Mouse (Mus musculus) A20 (cell line): ENCODE measurements around the gene Nxn.
A peak's percentile ranks its signal among the peaks of the same experiment; 100 is the strongest.

Source experiments
- DNase-seq: peaks from one replicate; pipeline ENCODE4 v3.0.0-alpha.2; 2011; ENCODE audit warnings: low read depth, low spot score

Gene Nxn

DNA sequence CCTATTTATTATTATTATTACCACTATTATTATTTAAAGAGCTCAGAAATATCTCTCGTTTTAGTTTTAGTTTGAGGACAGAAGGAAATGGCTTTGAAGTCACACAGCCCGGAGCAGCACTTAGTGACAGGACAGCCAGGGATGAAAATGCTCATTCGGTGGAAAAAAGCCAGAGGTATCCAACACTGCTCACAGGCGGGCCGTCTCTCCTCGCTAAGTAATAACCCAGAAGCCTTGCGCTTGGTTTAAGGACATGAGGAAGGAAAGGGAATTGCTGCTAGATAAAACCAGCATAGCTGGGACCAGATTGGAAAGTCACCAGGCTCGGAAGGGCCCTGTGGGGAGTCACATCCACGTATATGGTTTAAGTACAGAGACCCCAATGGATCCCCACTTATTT lies 35.3 kb downstream of the Nxn start:
- no peak for DNase-seq

DNA sequence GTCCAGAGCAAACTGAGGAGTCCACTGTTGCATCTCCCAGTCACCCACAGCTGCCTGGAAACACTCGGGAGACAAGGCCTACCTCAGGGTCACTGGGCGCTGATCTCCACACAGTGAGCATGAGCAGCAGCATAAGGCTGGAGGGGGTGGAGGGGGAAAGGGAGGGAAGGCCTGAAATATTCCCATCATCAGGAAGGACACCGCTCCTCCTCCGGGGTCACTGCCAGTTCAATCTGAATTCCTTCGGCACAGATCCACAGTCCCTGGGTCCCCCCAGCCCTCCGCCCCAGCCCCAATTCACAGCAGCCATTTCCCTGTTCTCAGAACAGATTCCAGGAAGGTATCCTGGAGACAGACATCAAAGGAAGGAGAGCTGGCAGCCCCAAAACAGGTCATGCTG lies 35.8 kb downstream of the Nxn start:
- no peak for DNase-seq

GRCm38 (mm10) chr11:76361422-76361821 lies 37.5 kb downstream of the Nxn start:
- DNase-seq: no peak

DNA sequence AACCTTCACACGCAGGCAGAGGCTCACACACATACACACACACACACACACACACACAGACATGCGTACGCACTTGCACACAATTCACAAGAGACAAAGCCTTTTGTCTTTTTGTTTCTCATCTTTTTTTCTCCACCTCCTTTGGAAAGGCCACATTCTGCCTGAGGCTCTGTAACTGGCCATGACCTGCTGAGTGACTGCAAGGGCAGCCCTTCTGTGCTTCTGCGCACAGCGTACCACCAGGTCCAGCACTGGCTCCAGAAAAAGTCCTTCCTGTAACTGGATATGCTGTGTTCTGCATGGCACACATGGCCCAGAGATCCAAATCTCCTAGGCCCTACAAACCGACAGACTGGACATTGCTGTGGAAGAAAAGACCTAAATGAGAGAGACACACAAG lies 38.7 kb downstream of the Nxn start:
- DNase-seq: no peak

DNA sequence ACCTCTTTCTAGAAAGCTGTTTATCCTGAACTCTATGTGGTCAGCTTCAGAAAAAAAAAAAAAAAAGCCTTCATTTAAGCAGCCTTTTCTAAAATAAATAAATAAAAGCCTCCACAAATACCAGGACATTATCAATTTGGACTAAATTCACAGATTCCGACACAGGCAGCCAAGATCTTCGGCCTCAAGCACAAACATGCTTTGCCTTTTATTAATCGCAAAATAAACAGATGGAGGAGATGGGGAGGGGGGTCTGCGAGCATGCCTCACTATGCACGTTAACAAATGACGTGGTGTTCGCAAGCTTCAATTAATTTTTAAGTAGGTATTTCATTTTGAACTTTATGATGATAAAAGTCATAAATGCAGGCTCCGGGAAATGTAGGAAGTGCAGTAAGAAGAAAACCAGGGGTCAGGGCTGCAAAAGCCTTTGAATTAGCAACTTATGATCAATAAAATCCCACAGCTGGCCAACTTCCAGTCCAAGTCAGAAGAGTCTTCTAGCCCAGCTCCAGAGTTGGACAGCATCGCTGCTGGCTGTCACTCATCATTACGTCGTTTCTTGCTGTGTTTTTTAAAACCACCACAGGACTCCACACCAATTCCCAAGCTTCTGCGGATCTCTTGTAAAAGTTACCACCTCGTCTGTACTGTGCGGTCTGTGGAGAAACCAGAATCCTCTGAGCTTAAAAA lies 40.2 kb downstream of the Nxn start:
- DNase-seq: no peak

- DNase-seq: no peak
Observed at GRCm38 (mm10) chr11:76357464-76357863, 41.5 kb downstream of the Nxn start.

- DNase-seq: no peak
Observed at GRCm38 (mm10) chr11:76356091-76356490, 42.8 kb downstream of the Nxn start.

DNA sequence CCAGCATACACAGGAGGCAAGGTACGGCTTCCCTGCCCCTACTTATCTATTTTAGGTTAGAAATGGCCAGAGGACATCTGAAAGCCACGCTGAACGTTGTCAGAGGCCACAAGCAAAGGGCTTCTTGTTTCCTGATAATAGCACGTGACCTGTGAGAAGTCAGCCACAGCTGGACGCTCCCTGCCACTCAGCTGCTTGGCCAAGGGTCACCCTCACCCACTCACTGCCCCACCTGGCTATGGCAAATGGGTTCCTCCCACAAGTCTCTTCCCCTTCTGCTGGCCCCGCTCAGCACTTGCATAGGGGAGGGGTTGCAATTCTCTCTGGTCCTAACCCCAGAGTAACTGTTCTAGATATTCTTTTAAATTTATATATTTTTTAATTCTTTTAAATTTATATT lies 43.5 kb downstream of the Nxn start:
- DNase-seq: no peak

- no peak for DNase-seq
Observed at GRCm38 (mm10) chr11:76352861-76353558, 45.9 kb downstream of the Nxn start.

GRCm38 (mm10) chr11:76351624-76352011 lies 47.3 kb downstream of the Nxn start:
- DNase-seq: peak; percentile 41

GRCm38 (mm10) chr11:76350931-76351623 lies 47.9 kb downstream of the Nxn start:
- DNase-seq: no peak

GRCm38 (mm10) chr11:76349833-76350232 lies 49.1 kb downstream of the Nxn start:
- DNase-seq: peak; percentile 27

DNA sequence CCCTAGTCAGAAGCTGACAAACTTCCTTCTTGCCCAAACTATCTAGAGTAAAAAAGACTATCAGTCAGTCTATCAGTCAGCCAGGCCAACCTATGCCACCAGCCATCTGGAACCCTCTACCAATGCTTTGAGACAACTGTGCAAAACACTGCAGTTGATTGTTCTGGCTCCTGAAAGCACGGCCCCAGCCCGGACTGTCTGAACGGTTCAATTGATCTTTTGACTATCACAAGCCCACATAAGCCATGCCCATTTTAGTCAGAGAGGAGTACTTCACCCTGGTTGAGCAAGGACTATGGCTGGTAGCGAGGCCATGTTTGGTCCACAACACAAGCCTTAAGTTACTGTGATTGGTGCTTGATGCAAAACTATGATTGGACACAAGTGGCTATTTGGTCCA lies 51.4 kb downstream of the Nxn start:
- no peak for DNase-seq

DNA sequence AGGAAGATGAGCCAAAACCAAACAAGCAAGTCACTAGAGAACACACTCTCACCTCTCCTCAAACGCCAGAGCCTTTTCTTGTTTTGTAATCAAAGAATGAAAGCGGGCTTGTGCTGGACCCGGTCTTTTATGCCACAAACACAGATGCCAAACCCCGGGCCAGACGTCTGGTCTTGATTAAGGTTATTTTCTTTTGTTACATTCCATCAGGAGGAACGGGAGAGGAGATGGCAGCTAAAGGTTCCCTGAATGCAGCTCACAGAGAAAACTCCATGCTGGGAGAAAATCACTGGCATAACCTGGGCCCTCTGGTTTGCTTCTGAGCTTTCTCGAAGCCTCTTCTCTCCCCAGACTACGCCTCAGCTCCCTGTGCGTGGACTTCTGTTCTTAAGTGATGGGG lies 55.9 kb downstream of the Nxn start:
- no peak for DNase-seq

DNA sequence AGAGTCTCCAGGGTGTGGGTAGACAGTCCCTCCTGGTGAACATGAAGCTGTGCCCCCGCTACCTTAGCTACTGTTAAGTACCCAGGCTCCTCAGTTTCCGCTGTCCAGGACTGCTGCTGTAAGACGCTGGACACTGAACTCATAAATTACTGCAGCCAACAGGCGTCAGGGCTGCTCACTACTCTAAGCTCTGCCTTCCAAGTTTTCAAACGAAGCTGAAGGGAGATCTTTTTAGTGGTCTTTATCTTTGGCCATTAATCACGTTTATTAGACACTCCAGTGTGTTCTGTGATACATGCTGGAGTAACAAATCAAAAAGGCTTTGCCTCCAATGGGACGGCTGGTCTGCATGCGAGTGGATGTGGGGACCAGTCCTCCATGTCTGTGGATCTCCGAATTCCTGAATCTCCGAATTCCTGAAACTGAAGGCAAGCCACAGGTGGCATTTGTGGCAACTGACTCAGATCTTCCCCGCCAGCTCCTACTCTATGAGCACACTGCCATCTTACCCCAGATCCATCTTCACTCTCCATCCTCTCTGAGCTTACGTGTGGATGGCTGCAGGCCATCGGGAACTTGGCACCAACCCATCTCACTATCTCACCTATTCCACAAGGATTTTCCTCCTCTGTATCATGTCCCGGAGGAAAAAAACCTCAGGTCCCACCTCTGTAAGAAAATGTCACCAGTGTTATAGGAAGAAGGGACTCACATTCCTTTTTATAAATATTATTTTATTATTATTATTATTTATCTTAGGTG lies 56.9 kb downstream of the Nxn start:
- no peak for DNase-seq

DNA sequence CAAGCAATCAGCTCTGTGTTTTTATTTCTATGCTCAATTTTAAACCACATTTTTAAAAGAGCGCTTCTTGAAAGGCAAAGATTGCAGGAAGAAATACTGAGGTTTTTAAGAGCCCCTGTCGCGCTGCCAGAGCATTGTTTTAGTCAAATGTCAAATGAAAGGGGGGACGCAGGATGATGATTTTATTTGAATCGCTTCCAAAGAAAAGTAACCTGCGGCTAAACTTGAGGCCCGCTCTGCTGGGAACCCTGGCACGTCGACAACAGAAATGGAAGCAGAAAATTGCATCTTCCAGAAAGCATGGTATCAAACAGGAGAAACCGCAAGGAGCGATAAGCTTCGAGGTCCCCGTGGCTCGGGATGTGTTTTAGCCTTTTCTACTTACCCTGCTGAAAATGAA lies 57.8 kb downstream of the Nxn start:
- no peak for DNase-seq

GRCm38 (mm10) chr11:76339830-76340229 lies 59.1 kb downstream of the Nxn start:
- no peak for DNase-seq

- DNase-seq: no peak
Observed at GRCm38 (mm10) chr11:76339141-76339540, 59.8 kb downstream of the Nxn start.

DNA sequence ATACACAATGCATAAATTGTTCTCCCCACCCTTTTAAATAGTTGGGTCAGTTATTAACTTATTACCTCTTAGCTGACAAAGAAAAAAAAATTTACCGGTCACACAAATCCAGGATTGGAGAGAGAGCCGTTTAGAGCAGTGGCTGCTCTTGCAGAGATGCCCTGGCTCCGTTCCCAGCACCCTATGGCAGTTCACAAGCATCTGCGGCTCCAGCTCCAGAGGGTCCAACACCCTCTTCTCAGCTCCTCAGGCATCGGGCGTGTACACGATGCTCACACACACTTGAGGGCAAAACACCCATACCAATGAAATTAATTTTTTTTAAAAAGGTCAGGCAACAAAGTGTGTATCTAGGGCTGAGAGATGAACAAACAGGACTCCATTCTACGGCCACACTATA lies 60.3 kb downstream of the Nxn start:
- DNase-seq: no peak

- DNase-seq: peak; percentile 67
Observed at GRCm38 (mm10) chr11:76337764-76338163, 61.2 kb downstream of the Nxn start.

DNA sequence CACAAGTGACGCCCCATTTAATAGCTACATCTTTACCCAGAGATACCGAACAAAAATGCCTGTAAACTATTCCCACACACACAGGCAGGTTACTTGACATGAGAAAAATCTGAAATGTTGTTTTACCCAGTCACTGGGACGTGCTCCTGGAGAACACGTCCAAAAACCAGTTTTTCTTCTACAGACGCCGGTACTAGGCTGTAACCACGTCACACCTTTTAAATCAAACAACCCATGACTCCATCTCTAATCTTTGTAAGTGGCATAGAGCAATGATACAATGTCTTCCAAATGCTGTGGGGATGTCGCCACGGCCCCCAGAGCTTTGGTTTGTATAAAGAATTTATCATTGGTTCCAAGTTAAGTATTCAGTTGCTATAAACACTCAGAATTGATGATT lies 61.7 kb downstream of the Nxn start:
- DNase-seq: no peak

DNA sequence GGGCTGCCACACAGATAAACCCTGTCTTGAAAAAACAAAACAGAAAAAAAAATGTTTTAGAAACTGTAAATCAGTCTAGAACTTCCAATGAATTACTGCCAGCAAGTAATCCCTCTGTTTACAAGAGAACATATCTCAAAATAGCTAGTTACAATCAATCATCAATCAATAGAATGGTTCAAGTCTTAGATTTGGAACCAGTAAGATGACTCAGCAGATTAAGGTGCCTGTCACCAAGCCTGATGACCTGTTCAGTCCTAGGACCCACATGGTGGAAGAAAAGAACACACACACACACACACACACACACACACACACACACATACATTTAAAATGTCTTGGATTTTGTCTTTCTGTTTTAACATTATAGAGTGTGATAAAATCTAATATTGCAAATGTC lies 62.7 kb downstream of the Nxn start:
- DNase-seq: no peak
